Mouse (Mus musculus) E14TG2a.4 (cell line): ENCODE measurements around the gene Nrp2.

Experiments
- CTCF ChIP-seq: conservative IDR thresholded peaks from 2 replicates; pipeline ENCODE4 v1.5.1; 2014; ENCODE audit warnings: low read length
- NANOG ChIP-seq: IDR thresholded peaks from 2 replicates; pipeline ENCODE4 v1.6.1; 2014; ENCODE audit warnings: borderline replicate concordance, low read length, mixed read lengths

DNA sequence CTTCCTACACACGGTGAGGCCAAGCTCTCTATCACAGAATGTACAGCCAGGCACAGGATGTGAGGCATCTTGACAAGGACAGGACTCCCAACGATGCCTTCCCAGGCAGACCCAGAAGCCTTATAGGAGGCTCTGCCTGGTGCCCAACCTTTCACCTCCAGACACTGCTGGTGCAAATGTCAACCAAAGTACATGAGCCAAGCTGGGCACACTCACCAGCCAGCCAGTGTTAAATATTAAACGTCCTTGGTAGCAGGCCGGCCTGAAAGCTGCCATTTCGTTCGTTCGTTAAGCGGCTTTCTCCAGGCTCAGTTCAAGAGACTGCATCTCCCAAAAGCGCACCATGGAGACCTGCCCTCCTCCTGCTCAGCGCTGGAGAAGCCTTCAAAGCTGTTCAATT is 124.2 kb downstream of the Nrp2 start:
- no peak for TF ChIP-seq CTCF
- no peak for TF ChIP-seq NANOG
